8 mouse cellular contexts compared by ENCODE assay signal in genomic region chr6:38552636-38553000, GRCm38 (mm10). TPM values are rescaled to one million over a fixed set of nuclear protein-coding genes. Genes with fewer than 3 reads are reported as not detected.
A peak's percentile ranks its signal among the peaks of the same experiment; 100 is the strongest.
DNase-seq lines count a peak whose midpoint lies in the region; ATAC-seq and TF ChIP-seq lines count a peak whose summit lies in the region.

No protein-coding gene starts in this region.

- peak overlapping the region; percentile 97 for H3K27ac ChIP-seq in heart, adult 2 months
- H3K27ac ChIP-seq in spleen, adult 2 months (ENCODE audit: insufficient read depth, low read length): no peak overlapping the region
- no peak overlapping the region for H3K27ac ChIP-seq in liver, embryonic 11.5 days (ENCODE audit: low read depth, low read length)
- no peak overlapping the region for H3K27ac ChIP-seq in stomach, postnatal 0 days (replicated peaks)

- H3K79me2 ChIP-seq in heart, adult 2 months (replicated peaks; ENCODE audit: control insufficient read depth, insufficient read depth, low read length): peaks cover 3% of the 10 kb centered on the region

- no peaks in the 10 kb centered on the region for H3K9me3 ChIP-seq in liver, embryonic 11.5 days (ENCODE audit: control insufficient read depth, low read length)
- no peaks in the 10 kb centered on the region for H3K9me3 ChIP-seq in stomach, postnatal 0 days (ENCODE audit: control insufficient read depth, low read length)

- no peak for DNase-seq in heart, adult 2 months
- DNase-seq in heart, adult 8-10 months (ENCODE audit: low spot score): no peak
- no peak for DNase-seq in spleen, adult 2 months (ENCODE audit: low read depth in 1 of 2, low spot score in 2 of 2)
- no peak for DNase-seq in spleen, adult 12 weeks (ENCODE audit: low spot score)
- DNase-seq in liver, embryonic 11.5 days (ENCODE audit: low spot score): no peak
- no peak for DNase-seq in stomach, postnatal 0 days (ENCODE audit: low spot score)
- DNase-seq in layer of hippocampus, adult 9-10 months (ENCODE audit: low spot score): no peak

- no peak for ATAC-seq in liver, embryonic 11.5 days (replicated peaks; ENCODE audit: low FRiP score)
- no peak for ATAC-seq in stomach, postnatal 0 days (ENCODE audit: low FRiP score, low TSS enrichment)
- ATAC-seq in cerebellum, adult (ENCODE audit: insufficient number of reproducible peaks, low FRiP score, low TSS enrichment): no peak

- intact Hi-C loops in heart, adult 2 months (cut with DNase I): no loop called here

- H3K4me1 ChIP-seq in heart, adult 2 months (ENCODE audit: control insufficient read depth, insufficient read depth, low read length): peaks cover 5% of the 10 kb centered on the region
- H3K4me1 ChIP-seq in spleen, adult 2 months (ENCODE audit: control insufficient read depth, insufficient read depth, insufficient read length): no peaks in the 10 kb centered on the region; the same call in 1 of the 2 replicates
- peaks cover 14% of the 10 kb centered on the region for H3K4me1 ChIP-seq in liver, embryonic 11.5 days (replicated peaks; ENCODE audit: control insufficient read depth, insufficient read depth, low read length)
- H3K4me1 ChIP-seq in stomach, postnatal 0 days (replicated peaks; ENCODE audit: control insufficient read depth, insufficient read depth): no peaks in the 10 kb centered on the region

- TF ChIP-seq EP300 in heart, adult 2 months (IDR thresholded peaks at IDR 0.05; ENCODE audit: insufficient read depth, low read depth, low read length): no peak
- no peak for TF ChIP-seq EP300 in stomach, postnatal 0 days (optimal IDR thresholded peaks at IDR 0.05)

- no peak for TF ChIP-seq POLR2A in heart, adult 2 months (IDR thresholded peaks at IDR 0.05; ENCODE audit: insufficient read depth, low read depth, low read length)
- no peak for TF ChIP-seq POLR2A in spleen, adult 2 months (IDR thresholded peaks at IDR 0.05; ENCODE audit: low read depth, low read length)

- no peak overlapping the region for H3K9ac ChIP-seq in heart, adult 2 months (ENCODE audit: low read depth, low read length)
- no peak overlapping the region for H3K9ac ChIP-seq in liver, embryonic 11.5 days (ENCODE audit: low read depth, low read length)
- no peak overlapping the region; the same call in 1 of the 2 replicates for H3K9ac ChIP-seq in stomach, postnatal 0 days (ENCODE audit: low read length)

- 6% methylated on average over 5 of the region's 5 CpGs for WGBS in heart, adult 2 months
- 8% methylated on average over 5 of the region's 5 CpGs for WGBS in spleen, adult 2 months
- WGBS in liver, embryonic 11.5 days: 20% methylated on average over 5 of the region's 5 CpGs
- 11% methylated on average over 5 of the region's 5 CpGs for WGBS in stomach, postnatal 0 days

- TF ChIP-seq CTCF in heart, adult 2 months (IDR thresholded peaks at IDR 0.05): no peak
- no peak for TF ChIP-seq CTCF in spleen, adult 2 months (IDR thresholded peaks at IDR 0.05; ENCODE audit: extremely low read depth, insufficient read depth, insufficient read length, insufficient replicate concordance)
- no peak for TF ChIP-seq CTCF in stomach, postnatal 0 days (IDR thresholded peaks at IDR 0.05; ENCODE audit: low read depth)

- H3K27me3 ChIP-seq in heart, adult 2 months (ENCODE audit: control insufficient read depth, insufficient read depth, low read length): no peaks in the 10 kb centered on the region
- no peaks in the 10 kb centered on the region for H3K27me3 ChIP-seq in spleen, adult 2 months (ENCODE audit: control insufficient read depth, insufficient read depth, low read length)
- H3K27me3 ChIP-seq in liver, embryonic 11.5 days (replicated peaks; ENCODE audit: control insufficient read depth, insufficient read depth, low read length): no peaks in the 10 kb centered on the region
- no peaks in the 10 kb centered on the region for H3K27me3 ChIP-seq in stomach, postnatal 0 days (ENCODE audit: control insufficient read depth, insufficient read depth, low read length)

- peaks cover 22% of the 10 kb centered on the region for H3K36me3 ChIP-seq in heart, adult 2 months (ENCODE audit: control insufficient read depth, insufficient read depth, low read length)
- H3K36me3 ChIP-seq in spleen, adult 2 months (ENCODE audit: control insufficient read depth, insufficient read depth, low read length): peaks cover 1% of the 10 kb centered on the region; the same call in 1 of the 2 replicates
- peaks cover 7% of the 10 kb centered on the region; the same call in 1 of the 2 replicates for H3K36me3 ChIP-seq in liver, embryonic 11.5 days (ENCODE audit: control insufficient read depth, insufficient read depth, low read length)
- no peaks in the 10 kb centered on the region for H3K36me3 ChIP-seq in stomach, postnatal 0 days (ENCODE audit: control insufficient read depth, insufficient read depth, low read length)

- H3K4me2 ChIP-seq in liver, embryonic 11.5 days: peak overlapping the region; percentile 51
- H3K4me2 ChIP-seq in stomach, postnatal 0 days (replicated peaks; ENCODE audit: low read depth): peak overlapping the region; percentile 45

- H3K4me3 ChIP-seq in heart, adult 2 months: peak overlapping the region; percentile 64
- peak overlapping the region; percentile 84; the same call in 1 of the 2 replicates for H3K4me3 ChIP-seq in spleen, adult 2 months (ENCODE audit: extremely low read depth, insufficient read depth, insufficient read length)
- peak overlapping the region; percentile 69 for H3K4me3 ChIP-seq in liver, embryonic 11.5 days (ENCODE audit: low read depth, low read length)
- H3K4me3 ChIP-seq in stomach, postnatal 0 days (ENCODE audit: low read depth, low read length): peak overlapping the region; percentile 77

RNA-seq across cellular contexts. Expression of gene Luc7l2, which starts 1.5 kb away (rescaled TPM):
- 10 to 100 TPM; 91.7 to 99.9 TPM for total RNA-seq in heart, adult 2 months (2021)
- polyA plus RNA-seq in heart, adult 2 months (2012; rRNA removed): 28.1 and 45.7 TPM in 2 replicates
- 100 to 1,000 TPM in 1 of 4 experiments, 10 to 100 TPM in 3; 84.5 to 120 (median 91.4) TPM for total RNA-seq in heart, adult 8-10 months (2022)
- polyA plus RNA-seq in spleen, adult 2 months (2012; rRNA removed): 24.3 and 28.2 TPM in 2 replicates
- polyA plus RNA-seq in liver, embryonic 11.5 days (2014; fragmentation: Nextera tagmentation; extraction: Ambion mirVana): 39.7 and 46.2 TPM in 2 replicates
- 19.2 and 24.2 TPM in 2 replicates for polyA plus RNA-seq in stomach, postnatal 0 days (2015; fragmentation: Nextera tagmentation; extraction: Ambion mirVana)

RNA-seq across cellular contexts. Expression of gene Fmc1, which starts 19.3 kb away (rescaled TPM):
- total RNA-seq in heart, adult 2 months (2021): 100 to 1,000 TPM; 221 to 266 TPM
- polyA plus RNA-seq in heart, adult 2 months (2012; rRNA removed): 415 and 493 TPM in 2 replicates
- 100 to 1,000 TPM; 234 to 298 (median 248) TPM for total RNA-seq in heart, adult 8-10 months (2022)
- 83.1 and 139 TPM in 2 replicates for polyA plus RNA-seq in spleen, adult 2 months (2012; rRNA removed)
- 141 and 146 TPM in 2 replicates for polyA plus RNA-seq in liver, embryonic 11.5 days (2014; fragmentation: Nextera tagmentation; extraction: Ambion mirVana)
- 157 and 166 TPM in 2 replicates for polyA plus RNA-seq in stomach, postnatal 0 days (2015; fragmentation: Nextera tagmentation; extraction: Ambion mirVana)
